Mouse (Mus musculus) heart, adult 9 months (tissue): ENCODE results near the gene Lgals1.

ENCODE experiments used
- DNase-seq, 2 experiments: peaks; one replicate each; pipeline ENCODE4 v3.0.0; 2022; ENCODE audit warnings: low spot score in 2 of 2

Gene Lgals1

DNA sequence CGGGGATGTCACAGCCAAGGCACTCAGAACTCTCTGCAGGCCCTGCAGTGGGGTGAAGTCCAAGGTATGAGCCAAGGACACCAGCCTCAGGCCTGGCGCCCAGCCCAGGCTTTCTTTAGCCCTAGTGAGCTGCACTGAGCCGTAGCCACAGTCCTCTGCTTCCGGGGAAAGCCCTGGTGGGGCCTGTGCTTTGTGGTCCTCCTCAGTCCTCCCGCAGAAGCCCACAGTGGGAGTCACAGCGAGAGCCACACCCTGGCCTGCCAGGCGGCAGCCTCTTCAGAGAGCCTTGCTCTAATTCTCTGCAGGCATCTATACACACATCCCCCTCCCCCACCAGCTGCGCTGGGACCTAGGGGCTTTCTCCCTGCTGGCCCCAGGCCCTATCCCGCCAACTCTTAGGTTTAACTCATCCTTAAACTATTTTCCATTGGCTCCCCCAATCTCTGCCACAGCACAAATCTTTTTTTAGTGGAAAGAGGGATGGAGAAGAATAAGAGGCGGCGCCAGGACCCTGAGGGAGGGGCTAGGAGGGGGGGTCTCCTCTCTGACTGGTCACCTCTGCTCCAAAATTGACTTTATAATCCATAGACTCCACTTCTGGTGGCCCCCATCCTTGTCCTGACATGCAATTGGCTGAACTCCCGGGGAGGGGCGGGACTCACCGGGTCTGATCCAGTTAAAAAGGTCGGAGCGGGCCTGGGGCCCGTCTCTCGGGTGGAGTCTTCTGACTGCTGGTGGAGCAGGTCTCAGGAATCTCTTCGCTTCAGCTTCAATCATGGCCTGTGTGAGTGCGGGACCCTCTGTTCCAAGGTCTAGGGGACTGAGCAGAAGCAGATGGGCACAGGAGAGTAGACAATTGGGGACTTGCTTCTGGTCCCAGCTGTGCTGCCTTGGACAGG is at the start of gene Lgals1:
Lgals1 (plus strand) TSS at position 705 of the 899 bp plus-strand sequence.
- peak; percentile 92 to 93 for DNase-seq

DNA sequence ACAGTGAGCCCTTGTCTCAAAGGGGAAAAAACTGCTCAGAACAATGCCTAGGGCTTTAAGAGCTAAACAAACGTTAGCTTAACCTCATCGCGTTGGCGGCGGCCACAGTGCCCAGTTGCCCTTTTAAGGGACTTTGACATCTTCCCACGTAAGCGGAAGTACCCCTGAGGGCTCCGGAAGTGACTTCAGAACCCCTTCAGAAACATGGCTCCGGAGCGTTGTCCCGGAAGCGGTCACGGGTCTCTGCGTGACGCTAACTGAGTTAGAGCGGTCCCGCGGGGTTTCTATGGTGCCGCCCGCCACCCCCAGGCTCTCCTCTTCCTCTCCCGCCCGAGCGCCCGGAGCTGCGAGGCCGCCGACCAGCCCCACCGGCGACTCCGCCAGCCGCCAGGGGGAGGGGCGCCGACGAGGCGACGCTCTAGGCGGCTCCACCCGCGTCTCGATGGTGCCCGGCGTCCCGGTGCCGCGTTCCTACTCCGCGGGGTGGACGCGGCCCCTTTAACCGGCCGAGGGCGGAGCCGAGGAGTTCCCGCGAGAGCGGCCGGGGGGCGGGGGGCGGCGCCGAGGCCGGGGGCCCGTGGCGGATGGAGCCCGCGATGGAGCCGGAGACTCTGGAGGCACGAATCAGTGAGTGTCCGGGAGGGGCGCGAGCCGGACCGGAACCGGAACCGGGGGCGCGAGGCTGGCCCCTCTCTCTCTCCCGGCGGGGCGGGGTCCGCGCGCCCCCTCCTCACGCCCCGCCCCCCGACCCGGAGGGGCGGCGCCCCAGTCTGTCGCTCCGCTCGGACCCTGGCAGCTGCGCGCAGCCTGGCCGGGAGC is 49.3 kb upstream of the Lgals1 start, which contains the start of gene Gga1:
Gga1 (plus strand) TSS at position 200 of the 819 bp plus-strand sequence.
- peak; percentile 94 to 96 for DNase-seq

DNA sequence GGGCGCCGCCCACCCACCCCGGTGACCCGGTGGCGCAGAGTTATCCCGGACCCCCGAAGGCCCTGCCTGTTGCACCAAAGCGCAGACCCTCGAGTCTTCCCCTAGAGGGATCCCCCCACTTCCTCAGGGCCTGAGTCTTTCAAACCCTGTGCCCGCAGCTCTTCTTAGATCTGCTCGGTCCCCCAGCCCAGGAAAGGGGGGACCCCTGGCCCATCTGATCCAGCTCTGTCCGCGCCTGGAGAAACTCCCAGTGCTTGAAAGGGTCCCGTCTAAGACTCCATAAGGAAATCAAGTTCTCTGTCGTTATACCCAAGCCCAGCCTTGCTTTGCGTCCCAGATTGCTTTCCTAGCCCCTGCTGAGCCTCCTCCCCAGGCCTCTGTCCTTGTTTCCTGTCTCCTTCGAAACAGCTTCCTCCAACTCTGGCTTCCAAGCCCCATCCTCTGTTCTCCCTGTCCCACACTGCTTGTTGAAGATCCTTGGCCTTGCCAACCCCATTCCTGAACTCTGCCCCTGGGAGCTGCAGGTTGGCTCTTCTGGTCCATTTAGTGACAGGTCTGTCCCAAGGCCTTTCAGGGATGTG is 48.6 kb upstream of the Lgals1 start:
- peak; percentile 37 to 56 for DNase-seq

DNA sequence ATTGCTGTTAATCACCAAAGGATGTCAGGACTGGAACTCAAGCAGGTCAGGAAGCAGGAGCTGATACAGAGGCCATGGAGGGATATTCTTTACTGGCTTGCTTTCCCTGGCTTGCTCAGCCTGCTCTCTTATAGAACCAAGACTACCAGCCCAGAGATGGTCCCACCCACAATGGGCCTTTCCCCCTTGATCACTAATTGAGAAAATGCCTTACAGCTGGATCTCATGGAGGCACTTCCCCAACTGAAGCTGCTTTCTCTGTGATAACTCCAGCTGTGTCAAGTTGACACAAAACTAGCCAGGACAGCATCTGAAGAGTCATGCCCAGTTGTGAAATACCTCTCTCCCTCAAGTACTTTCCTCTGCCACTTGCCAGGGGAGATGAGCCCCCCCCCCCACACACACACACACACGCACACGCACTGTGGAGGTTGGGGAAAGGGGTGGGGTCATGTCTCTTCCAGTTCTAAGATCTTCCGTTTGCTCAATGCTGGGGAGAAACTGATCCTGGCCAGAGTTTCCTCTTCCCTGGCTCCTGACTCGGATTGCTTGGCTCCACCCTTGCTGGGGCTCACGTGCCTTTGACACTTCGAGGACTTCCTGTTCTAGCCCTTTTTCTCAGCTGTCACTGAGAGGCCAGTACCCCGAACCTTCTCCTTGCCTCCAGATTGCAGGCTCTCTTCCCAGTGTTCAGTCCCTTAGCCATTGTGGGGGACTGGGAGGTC is 47.6 kb upstream of the Lgals1 start:
- DNase-seq, result peak in 1 of 2 experiments; percentile 53

DNA sequence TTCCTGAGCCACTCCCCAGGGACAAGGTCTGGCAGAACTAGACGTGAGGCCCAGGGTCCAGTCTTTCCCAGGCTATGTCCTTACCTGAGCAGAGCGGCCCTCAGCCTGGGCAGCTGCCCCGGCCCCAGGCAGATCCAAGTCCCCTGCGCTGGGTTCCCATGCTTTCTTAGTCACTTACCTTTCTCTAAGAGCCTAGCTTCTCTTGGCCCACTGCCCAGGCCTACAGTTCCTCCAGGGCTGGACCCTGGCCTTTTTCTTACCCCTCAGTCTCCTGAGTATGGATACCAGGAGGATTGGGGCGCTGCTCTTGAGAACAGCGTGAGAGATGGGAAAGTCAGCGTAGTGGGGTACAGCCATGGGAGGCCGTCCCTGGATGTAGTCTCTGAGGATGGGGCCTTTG is 46.1 kb upstream of the Lgals1 start:
- DNase-seq, result no peak

DNA sequence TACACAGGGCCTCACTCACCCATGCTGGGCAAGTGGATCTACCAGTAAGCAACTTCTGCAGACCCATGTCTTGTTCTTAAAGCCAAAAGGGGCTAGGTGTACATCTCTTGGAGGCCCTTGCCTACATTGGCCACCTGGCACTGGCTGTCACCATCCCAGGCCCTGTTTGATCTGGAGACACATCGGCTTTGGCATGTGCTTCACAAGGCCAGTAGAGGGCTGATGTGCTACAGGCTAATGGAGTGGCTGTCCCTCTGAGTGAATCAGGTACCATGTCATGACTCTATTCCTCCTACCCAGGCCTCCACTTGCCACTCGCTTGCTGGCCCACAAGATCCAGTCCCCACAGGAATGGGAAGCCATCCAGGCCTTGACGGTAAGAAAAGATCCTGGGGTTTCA is 44.7 kb upstream of the Lgals1 start:
- DNase-seq, result no peak

DNA sequence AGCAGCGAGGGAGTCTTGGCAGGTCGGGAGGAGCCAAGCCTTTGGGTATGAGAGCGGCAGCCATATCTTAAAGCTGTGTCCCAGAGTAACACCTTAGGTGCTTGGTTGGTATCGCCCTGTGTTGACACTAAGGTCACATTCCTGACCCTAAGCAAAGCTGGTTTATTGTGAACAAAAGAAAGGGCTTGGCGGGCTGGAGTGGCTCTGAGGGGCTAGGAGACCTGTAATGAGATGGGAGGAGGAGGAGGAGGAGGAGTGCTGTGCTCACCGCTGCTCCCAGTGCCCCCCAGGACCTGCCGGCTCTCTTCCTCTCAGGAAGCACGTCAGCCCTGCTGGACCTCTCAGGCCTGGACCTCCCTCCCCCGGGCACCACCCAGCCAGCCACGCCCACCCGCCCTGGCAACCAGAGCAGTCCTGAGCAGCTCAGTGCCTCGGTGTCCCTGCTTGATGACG is 37.1 kb upstream of the Lgals1 start:
- no peak for DNase-seq

DNA sequence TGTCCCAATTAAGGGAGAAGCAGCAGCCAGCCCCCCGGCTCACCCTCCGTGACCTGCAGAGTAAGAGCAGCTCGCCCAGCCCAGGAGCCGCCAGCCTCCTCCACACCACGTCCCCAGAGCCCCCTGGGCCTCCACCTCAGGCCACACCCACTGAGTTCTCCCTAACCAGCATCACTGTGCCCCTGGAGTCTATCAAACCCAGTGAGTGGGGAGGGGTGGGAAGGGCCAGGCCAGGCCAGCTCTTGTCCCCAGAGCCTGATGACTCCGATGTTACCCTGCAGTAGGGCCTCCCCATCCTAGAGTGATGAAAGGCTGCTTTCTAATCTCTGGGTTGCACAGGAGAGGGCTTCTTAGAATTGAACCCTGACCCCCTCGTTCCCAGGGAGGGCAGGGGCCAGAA is 34.1 kb upstream of the Lgals1 start:
- no peak for DNase-seq

DNA sequence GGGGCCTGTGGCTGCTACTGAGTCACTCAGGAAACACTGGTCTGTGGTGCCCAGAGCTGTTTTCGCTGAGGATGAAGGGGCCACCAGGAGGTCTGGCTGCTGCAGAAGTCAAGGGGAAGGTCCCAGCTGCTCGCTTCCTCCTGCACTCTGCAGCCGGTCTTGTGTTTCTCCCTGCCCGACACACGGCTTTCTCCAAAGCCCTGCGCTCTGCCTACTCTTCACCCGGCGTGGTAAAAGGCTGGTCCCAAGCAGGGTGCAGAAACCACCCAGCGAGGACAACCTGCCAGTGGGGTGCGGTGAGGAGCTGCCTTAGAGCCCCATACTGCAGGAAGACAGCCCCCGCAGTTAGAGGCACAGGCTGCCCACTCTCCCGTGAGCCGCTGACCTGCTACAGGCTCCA is 31.8 kb upstream of the Lgals1 start:
- DNase-seq, result no peak

DNA sequence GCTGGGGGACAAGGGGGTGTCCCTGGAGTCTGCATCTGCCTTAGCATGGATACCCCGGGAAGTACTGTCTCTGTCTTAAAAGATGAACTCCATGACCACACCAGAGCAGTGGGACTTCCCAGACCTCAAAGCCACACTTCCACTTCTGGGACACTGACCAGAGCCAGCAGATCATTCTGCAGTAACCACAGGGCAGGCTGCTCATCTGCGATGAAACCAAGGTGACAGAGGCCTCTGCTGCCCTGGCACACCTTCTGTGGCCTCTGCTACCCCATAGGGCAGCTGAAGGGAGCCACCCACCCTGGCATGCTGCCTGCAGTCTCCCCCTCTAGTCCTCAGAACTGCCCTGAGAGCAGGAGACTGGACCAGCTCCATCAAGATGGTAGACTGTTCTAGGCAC is 30.8 kb upstream of the Lgals1 start:
- DNase-seq, result no peak

DNA sequence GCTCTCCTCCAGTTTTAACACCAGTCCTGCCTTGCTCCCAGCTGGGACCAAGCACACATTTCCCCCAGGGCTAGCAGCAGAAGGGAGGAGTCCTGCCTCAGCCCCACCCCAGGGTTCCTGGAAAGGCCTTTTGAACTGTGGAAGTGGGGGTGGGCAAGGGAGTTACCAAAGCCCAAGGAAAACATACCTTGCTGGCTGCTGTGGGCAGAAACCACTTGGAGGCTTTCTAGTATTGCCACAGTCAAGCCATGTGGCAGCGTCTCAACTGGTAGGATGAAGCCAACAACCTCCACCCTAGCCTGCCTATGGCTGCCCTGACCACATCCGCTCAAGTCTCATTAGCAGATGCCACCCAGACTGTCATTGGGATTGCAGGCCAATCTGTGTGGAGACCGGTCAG is 30.4 kb upstream of the Lgals1 start:
- DNase-seq, result no peak

DNA sequence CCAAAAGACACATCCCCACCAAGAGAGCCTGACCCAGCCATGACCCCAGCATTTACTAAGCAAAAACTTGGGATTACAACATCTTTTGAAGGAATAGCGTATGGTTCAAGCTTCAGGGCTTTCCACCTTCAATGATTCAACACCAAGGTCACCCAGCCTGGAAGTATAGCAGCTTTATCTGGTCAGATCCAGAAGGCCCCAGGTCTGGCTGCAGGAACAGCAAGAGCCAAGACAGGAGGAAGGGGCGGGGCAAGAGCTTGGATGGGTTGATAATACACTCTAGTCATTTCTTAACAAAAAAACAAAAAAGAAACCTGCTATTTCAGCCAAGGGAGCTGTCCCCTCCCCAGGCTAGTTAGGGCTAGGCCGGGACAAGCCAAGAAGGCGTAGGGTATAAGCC is 29.0 kb upstream of the Lgals1 start:
- DNase-seq, result no peak

DNA sequence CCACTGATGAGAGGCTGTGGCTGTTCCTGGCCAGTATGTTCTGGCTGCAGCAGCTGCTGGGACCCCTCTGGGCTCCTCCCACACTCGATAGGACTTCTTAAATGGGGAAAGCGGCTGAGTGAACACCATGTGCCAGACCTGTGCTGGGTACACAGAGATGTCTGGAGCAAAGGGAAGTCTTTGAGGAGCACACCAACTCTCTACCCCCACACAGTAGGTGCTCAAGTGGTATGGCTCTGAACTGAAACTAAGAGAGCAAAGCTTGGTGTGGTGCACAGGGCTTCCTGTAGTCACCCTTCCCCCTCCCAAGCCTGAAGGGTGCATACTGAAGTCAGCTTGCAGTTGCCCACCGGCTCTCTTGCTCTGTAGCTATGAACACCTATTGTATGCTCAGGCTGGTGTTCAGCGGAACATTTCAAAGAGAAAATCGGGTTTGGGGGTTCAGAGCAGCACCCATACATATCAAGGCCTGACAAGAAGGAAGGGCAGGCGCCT is 28.0 kb upstream of the Lgals1 start:
- DNase-seq, result no peak

DNA sequence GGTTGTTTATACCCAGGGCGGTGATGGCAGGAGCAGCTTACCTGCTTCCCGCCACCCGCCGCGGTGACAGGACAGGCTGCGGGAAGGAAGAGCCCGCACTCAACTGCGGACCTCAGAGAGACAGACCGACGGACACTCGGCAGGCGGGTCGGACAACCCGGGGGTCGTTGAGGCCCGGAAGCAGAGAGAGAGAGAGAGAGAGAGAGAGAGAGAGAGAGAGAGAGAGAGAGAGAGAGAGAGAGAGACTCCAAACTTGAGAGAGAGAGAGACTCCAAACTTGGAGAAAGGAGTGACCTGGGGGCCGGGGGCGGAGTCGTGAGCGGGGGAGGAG is 27.2 kb upstream of the Lgals1 start, which contains the start of gene Gm49510:
Gm49510 (plus strand) TSS at position 259 of the 331 bp plus-strand sequence.
- no peak for DNase-seq

DNA sequence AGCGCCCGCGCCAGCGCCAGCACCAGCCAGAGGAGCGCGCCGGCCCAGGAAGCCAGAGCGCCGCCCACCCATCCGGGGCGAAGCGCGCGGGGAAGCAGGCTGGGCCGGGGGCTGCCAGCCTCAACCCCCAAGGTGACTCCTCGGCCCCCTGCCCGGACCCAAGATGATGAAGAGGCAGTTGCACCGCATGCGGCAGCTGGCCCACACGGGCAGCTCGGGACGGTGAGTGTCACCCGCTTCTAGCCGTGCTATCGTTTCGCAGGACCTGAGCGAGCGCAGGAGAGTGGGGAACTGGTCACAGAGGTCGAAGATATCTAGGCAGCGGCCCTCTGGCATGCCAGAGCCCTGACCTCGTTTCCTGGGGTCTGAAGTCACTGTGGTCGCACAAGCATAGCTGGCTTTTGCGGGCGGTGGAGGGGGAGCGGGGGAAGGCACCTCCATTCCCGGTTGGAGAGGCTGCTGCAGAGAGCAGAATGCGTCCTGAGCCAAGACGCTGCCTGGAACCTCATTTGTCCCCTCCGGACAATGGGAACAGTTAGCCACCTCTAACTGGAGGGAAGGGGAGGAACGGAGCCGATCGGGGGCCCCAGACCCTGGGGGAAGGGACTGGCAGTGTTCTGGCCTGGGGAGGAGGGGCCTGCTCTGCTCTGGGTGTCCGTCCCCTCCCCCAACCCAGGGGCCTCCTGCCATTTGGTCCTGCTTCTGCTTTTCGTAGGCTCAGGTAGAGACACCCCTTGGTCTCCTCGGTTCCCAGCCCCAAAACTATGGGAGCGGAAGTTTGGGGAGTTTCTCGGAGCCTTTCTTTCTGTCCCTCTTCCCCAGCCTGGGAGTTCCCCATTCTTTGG is 26.6 kb upstream of the Lgals1 start, which contains the start of gene Sh3bp1:
Sh3bp1 (plus strand) TSS at position 29 of the 845 bp plus-strand sequence.
- DNase-seq, result peak; percentile 60 to 65

DNA sequence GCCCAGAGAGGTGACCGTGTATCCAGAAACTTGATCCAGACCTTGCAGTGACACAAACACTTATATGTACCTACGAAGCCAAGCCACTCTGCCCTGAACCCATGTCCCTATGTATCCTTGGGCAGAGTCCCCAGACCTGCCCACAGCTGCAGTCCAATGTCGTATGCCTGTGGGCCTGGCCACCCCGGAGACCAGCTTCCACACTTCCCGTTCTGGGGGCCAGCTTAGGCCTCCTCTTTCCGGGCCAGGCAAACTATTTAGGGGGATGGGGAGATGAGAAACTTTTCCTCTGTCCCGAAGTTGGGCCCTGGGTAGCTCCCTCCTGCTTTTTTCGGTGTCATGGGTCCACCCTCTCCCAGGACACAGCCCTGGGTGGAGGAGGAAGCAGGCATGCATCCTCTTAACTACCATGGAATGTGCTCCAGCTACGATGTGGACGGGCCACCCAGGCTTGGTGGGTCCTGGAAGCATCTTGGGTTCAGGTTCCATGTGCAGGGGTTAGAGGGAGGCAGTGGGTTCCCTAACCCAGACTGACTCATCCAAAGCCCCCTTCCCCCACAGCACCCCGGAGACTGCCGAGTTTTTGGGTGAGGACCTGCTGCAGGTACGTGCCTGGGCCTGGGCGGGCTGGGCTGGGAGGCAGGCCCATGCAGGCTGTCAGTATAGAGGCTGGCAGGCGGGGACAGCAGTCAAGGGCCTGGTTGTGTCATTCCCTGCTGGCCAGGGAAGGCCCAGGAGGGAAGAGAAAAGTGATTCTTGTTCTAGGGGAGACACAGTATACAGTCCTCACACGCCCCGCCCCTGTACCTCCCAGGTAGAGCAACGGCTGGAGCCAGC is 25.7 kb upstream of the Lgals1 start:
- DNase-seq, result no peak

DNA sequence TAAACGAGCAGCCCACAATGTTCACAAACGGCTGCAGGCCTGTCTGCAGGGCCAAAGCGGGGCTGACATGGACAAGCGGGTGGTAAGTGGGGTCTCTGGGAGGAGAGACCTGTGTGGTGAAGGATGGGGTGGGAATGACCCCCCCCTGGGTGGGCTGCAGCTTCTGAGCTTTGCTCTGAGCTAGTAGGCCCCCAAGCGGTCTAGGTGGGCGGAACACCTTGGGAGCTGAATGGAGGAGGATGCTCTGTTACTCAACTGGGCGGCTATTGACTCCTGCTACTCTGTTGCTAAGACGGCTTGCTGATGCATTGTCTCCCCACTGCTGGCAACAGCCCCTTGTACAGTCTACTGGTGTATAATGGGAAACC is 25.1 kb upstream of the Lgals1 start:
- no peak for DNase-seq

DNA sequence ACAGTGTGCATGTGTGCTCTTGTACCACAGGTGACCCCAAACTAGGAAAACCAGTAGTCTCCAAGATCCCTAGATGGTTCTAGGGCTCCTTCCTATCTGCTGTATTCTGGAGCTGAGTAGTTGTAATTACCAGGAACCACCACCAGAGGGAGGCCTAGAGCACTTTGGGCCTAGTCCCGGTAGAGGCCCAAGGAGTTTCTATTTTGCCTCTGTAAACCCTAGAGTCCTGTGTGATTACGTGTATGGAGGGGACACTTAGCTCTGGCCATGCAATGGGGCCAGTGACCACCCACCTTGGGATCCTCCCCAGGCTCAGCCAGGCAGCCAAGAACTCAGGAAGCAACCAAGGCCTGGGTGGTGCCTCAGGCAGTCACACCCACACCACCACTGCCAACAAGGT is 23.3 kb upstream of the Lgals1 start:
- DNase-seq, result peak; percentile 71 to 78

DNA sequence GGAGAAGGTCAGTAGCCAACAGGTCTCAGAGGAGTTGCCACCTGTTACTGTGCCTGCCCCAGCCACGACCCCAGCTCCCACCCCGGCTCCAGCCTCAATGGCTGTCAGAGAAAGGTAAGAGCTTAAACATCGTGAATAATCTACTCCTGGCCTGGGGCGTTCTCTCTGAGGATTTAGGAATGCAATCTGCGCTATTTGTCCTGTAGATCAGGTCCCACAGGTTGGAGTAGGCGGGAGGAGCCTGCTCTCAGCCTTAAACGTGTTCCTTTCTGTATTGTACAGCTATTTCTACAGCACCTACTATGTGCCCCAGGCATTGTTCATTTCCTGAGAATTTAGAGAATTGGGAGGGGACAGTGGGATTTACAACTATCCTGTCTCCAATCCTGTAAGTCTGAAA is 18.1 kb upstream of the Lgals1 start:
- no peak for DNase-seq

DNA sequence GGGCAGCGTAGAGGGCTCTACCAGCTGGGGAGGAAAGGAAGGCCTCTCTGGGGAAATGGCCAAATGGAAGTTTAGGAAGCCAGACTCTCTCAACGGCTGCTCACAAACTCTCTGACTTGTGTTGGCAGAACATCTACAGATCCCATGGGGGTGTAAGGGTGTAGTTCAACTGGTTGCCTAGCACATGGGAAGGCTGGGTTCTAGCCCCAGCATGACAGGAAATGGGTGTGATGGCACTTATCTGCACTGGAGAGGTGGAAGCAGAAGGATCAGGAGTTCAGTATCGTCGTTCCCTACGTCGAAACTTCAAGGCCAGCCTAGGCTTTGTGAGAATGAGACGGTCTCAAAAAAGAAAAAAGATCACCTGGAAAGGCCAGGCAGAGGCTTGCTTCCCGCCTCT is 17.5 kb upstream of the Lgals1 start:
- no peak for DNase-seq
